15 mouse cellular contexts compared by ENCODE assay signal in the genomic region with DNA sequence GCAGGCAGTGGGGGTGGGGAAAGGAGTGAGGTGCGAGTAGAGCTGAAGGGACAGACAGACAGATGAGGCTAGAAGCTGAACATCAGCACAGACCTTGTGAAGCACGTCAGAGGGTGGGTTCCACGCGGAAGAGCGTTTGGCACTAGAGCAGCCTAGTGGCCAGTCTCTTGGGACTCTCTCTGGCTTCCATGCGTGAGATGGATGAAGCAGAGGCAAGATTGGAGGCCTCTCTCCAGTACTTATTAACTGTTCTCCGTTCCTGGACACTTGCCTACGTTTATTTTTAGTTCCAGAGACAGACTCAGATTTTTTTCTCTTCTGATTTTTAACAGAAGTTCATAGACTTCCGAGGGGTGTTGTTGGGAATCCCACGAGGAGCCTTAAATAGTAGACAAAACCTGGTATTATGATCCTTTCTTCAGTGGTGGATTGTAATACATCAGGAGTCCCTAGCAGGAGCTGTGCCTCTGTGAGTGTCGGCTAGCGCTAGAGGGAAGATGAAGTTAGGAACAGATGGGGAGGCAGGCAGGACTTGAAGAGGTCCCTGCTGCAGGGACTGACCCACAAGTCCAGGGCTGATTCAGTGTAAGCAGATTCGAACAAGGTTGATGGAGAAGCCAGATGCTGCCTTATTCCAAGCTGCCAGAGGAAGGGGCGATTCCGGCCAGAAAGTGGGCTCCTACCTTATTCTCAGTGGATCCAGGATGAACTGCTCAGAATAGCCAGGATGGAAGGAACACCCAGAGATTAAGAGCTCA. TPM values are rescaled to one million over a fixed set of nuclear protein-coding genes. Genes with fewer than 3 reads are reported as not detected.
A peak's percentile ranks its signal among the peaks of the same experiment; 100 is the strongest.
DNase-seq lines count a peak whose midpoint lies in the region; ATAC-seq and TF ChIP-seq lines count a peak whose summit lies in the region.
"Had no signal": no experiment of that assay in that cellular context is flagged by ENCODE, and none has a peak within 500 bp of the region (broad histone marks: within the 10 kb centered on the region; RNA-seq: fewer than 3 reads in every experiment).

No protein-coding gene starts in this region.

- intact Hi-C loops in gastrocnemius, adult 2 months (cut with DNase I) = no loop called here
- intact Hi-C loops in gastrocnemius, postnatal 36 days (cut with DNase I) = no loop called here

- H3K9ac ChIP-seq in intestine, embryonic 15.5 days = no peak overlapping the region
- H3K9ac ChIP-seq in stomach, embryonic 15.5 days = no peak overlapping the region
- H3K9ac ChIP-seq: embryonic facial prominence, embryonic 13.5 days; hindbrain, embryonic 13.5 days; liver, embryonic 14.5 days; midbrain, embryonic 15.5 days had no signal

- H3K4me1 ChIP-seq in intestine, embryonic 15.5 days (replicated peaks) = peaks cover 3% of the 10 kb centered on the region; the same call in 1 of the 2 replicates
- no peaks in the 10 kb centered on the region; the same call in 1 of the 2 replicates for H3K4me1 ChIP-seq in stomach, embryonic 15.5 days
- H3K4me1 ChIP-seq: embryonic facial prominence, embryonic 13.5 days; hindbrain, embryonic 13.5 days; midbrain, embryonic 15.5 days had no signal

- TF ChIP-seq CTCF in gastrocnemius, adult 2 months (IDR thresholded peaks at IDR 0.05) = no peak

- peak overlapping the region; percentile 72 for H3K27ac ChIP-seq in gastrocnemius, adult 2 months
- 0 out of 2 replicates have a peak overlapping the region, but pooled peaks have one; percentile 36 for H3K27ac ChIP-seq in intestine, embryonic 15.5 days
- peak overlapping the region; percentile 62 for H3K27ac ChIP-seq in stomach, embryonic 15.5 days
- H3K27ac ChIP-seq: embryonic facial prominence, embryonic 13.5 days; hindbrain, embryonic 13.5 days; left cerebral cortex, adult 2 months; liver, embryonic 14.5 days; midbrain, embryonic 15.5 days had no signal

- WGBS in intestine, embryonic 15.5 days = 52% methylated on average over 15 of the region's 15 CpGs
- 40% methylated on average over 15 of the region's 15 CpGs for WGBS in stomach, embryonic 15.5 days

- H3K4me3 ChIP-seq in gastrocnemius, adult 2 months = no peak overlapping the region
- no peak overlapping the region for H3K4me3 ChIP-seq in intestine, embryonic 15.5 days (replicated peaks)
- H3K4me3 ChIP-seq in stomach, embryonic 15.5 days (replicated peaks) = no peak overlapping the region
- H3K4me3 ChIP-seq: embryonic facial prominence, embryonic 13.5 days; hindbrain, embryonic 13.5 days; left cerebral cortex, adult 2 months; midbrain, embryonic 15.5 days had no signal

- H3K36me3 ChIP-seq in intestine, embryonic 15.5 days = no peaks in the 10 kb centered on the region
- no peaks in the 10 kb centered on the region for H3K36me3 ChIP-seq in stomach, embryonic 15.5 days
- H3K36me3 ChIP-seq: embryonic facial prominence, embryonic 13.5 days; hindbrain, embryonic 13.5 days; midbrain, embryonic 15.5 days had no signal

- DNase-seq in gastrocnemius, adult 2 months = peak; percentile 60
- no peak for DNase-seq in gastrocnemius, postnatal 36 days
- peak; percentile 34 for DNase-seq in lung, postnatal 10 days
- no peak for DNase-seq in lung, postnatal 4 days
- no peak for DNase-seq in urinary bladder, adult 18-20 months (ENCODE audit: low spot score in 2 of 2)
- no peak for DNase-seq in right cerebral cortex, postnatal 10 days (ENCODE audit: low spot score in 2 of 2)
- DNase-seq: adrenal gland, postnatal 14 days; B cell, adult 2 months had no signal

- peak; percentile 40; the same call in 1 of the 2 replicates for ATAC-seq in intestine, embryonic 15.5 days
- ATAC-seq in stomach, embryonic 15.5 days (ENCODE audit: insufficient read depth, low FRiP score, low read depth) = no peak
- ATAC-seq: midbrain, embryonic 15.5 days had no signal

- no peak overlapping the region for H3K4me2 ChIP-seq in intestine, embryonic 15.5 days (replicated peaks)
- no peak overlapping the region for H3K4me2 ChIP-seq in stomach, embryonic 15.5 days
- H3K4me2 ChIP-seq: embryonic facial prominence, embryonic 13.5 days; hindbrain, embryonic 13.5 days; midbrain, embryonic 15.5 days had no signal

- H3K27me3 ChIP-seq in intestine, embryonic 15.5 days (replicated peaks) = no peaks in the 10 kb centered on the region
- no peaks in the 10 kb centered on the region for H3K27me3 ChIP-seq in stomach, embryonic 15.5 days (replicated peaks)
- H3K27me3 ChIP-seq: embryonic facial prominence, embryonic 13.5 days; hindbrain, embryonic 13.5 days; midbrain, embryonic 15.5 days had no signal

- no peaks in the 10 kb centered on the region for H3K9me3 ChIP-seq in intestine, embryonic 15.5 days
- H3K9me3 ChIP-seq in stomach, embryonic 15.5 days = no peaks in the 10 kb centered on the region
- H3K9me3 ChIP-seq: embryonic facial prominence, embryonic 13.5 days; hindbrain, embryonic 13.5 days; midbrain, embryonic 15.5 days had no signal

RNA-seq across cellular contexts. Expression of gene Cmtm4, which starts 10.0 kb away (rescaled TPM):
- total RNA-seq in gastrocnemius, adult 2 months (2021) = 1 to 10 TPM; 3.9 to 5.7 TPM
- 1 to 10 TPM; 4.2 to 4.9 TPM for total RNA-seq in gastrocnemius, postnatal 36 days (2021)
- polyA plus RNA-seq in intestine, embryonic 15.5 days (2015; fragmentation: Nextera tagmentation; extraction: Ambion mirVana) = 6.3 and 6.9 TPM in 2 replicates
- 6.2 and 6.4 TPM in 2 replicates for polyA plus RNA-seq in stomach, embryonic 15.5 days (2015; fragmentation: Nextera tagmentation; extraction: Ambion mirVana)

RNA-seq across cellular contexts. Expression of gene Dync1li2, which starts 37.2 kb away (rescaled TPM):
- total RNA-seq in gastrocnemius, adult 2 months (2021) = 100 to 1,000 TPM in 1 of 2 experiments, 10 to 100 TPM in 1; 99.8 to 100 TPM
- 100 to 1,000 TPM in 1 of 2 experiments, 10 to 100 TPM in 1; 82.6 to 121 TPM for total RNA-seq in gastrocnemius, postnatal 36 days (2021)
- 46.0 and 46.1 TPM in 2 replicates for polyA plus RNA-seq in intestine, embryonic 15.5 days (2015; fragmentation: Nextera tagmentation; extraction: Ambion mirVana)
- 54.9 and 58.0 TPM in 2 replicates for polyA plus RNA-seq in stomach, embryonic 15.5 days (2015; fragmentation: Nextera tagmentation; extraction: Ambion mirVana)

Comparison
In these comparisons a context has a peak if more than half of its experiments do, and no peak if none do; other contexts are left out.
1. DNase-seq: peak in gastrocnemius, adult 2 months (single experiment) and lung, postnatal 10 days (single experiment); none in gastrocnemius, postnatal 36 days (0 of 2), lung, postnatal 4 days (0 of 2), urinary bladder, adult 18-20 months (0 of 2) and right cerebral cortex, postnatal 10 days (0 of 2).
2. Peak in every context shown above with its lines, with median percentiles within 50 percentile points of each other: H3K27ac ChIP-seq.